Mouse (Mus musculus) heart, postnatal 0 days (tissue): Measurements from ENCODE around the gene Pigu.

Source experiments
- CTCF ChIP-seq: IDR thresholded peaks from 2 replicates; pipeline ENCODE4 v1.5.1; 2016; ENCODE audit warnings: antibody characterized with exemption, control low read depth, low read depth
- EP300 ChIP-seq: IDR thresholded peaks from 2 replicates; pipeline ENCODE4 v1.6.1; 2016; ENCODE audit warnings: antibody characterized with exemption, low read depth

DNA sequence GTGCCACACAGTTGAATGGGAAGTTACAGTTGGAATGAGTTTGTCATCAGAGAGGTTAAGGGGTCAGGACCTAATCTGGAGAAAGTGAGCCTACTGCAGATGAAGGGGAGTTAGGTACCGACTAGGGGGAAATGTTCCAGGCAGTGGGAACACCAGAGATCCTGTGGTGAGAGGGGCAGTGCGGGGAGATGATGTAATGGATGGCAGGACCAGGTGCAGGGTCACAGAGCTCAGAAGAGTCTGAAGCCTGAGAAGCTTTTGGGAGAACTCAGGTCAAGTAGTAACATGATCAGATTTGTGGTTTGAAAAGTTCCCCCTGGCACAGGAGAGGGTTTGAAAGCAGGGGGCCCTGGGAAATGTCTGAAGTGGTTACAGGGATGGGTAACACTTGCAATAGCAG lies 77.1 kb downstream of the Pigu start:
- TF ChIP-seq EP300 (no peak), CTCF (no peak)
